ENCODE assay signal across 8 mouse cellular contexts in genomic region chr10:59616522-59616921, GRCm38 (mm10). TPM values are rescaled to one million over a fixed set of nuclear protein-coding genes. Genes with fewer than 3 reads are reported as not detected.
DNase-seq lines count a peak whose midpoint lies in the region; ATAC-seq lines count a peak whose summit lies in the region.

Gene Mcu, minus strand, starts transcription at chr10:59616692.

- ATAC-seq in frontal cortex, adult (ENCODE audit: low TSS enrichment), result peak; percentile 94
- peak; percentile 100 for ATAC-seq in hindbrain, embryonic 11.5 days (ENCODE audit: low FRiP score)

- H3K36me3 ChIP-seq in hindbrain, embryonic 11.5 days (ENCODE audit: control insufficient read depth, insufficient read depth, low read length), result no peaks in the 10 kb centered on the region

- H3K4me3 ChIP-seq in hindbrain, embryonic 11.5 days (ENCODE audit: low read depth, low read length), result peak within 1 kb of the TSS; percentile 82

- peak within 1 kb of the TSS; percentile 92 for H3K9ac ChIP-seq in hindbrain, embryonic 11.5 days (ENCODE audit: low read depth, low read length)

- H3K4me2 ChIP-seq in hindbrain, embryonic 11.5 days (replicated peaks; ENCODE audit: low read depth, low read length), result peak within 1 kb of the TSS; percentile 52

- peak; percentile 84 for DNase-seq in MEL-GATA-1-ER (ENCODE audit: extremely low read depth, low read depth)
- DNase-seq in cerebellum, adult 8-10 months, result peak; percentile 97
- DNase-seq in hindbrain, embryonic 11.5 days (ENCODE audit: low spot score), result peak; percentile 97
- peak; percentile 97 for DNase-seq in layer of hippocampus, postnatal 10 days (ENCODE audit: low spot score in 2 of 2)
- peak; percentile 97 for DNase-seq in lung, postnatal 10 days
- peak; percentile 96 for DNase-seq in ovary, postnatal 36 days (ENCODE audit: low spot score)
- peak; percentile 96 for DNase-seq in thymus, postnatal 25 days

- 0 out of 2 replicates have a peak, but pooled peaks cover 4% of the 10 kb centered on the region for H3K4me1 ChIP-seq in hindbrain, embryonic 11.5 days (replicated peaks; ENCODE audit: control insufficient read depth, insufficient read depth, low read length)

- H3K27me3 ChIP-seq in hindbrain, embryonic 11.5 days (ENCODE audit: control insufficient read depth, insufficient read depth, low read length), result no peaks in the 10 kb centered on the region

- no peaks in the 10 kb centered on the region for H3K9me3 ChIP-seq in hindbrain, embryonic 11.5 days (ENCODE audit: control insufficient read depth, low read length)

- under 1% methylated on average over 30 of the region's 36 CpGs for WGBS in hindbrain, embryonic 11.5 days

- peak within 1 kb of the TSS; percentile 70; the same call in 1 of the 2 replicates for H3K27ac ChIP-seq in hindbrain, embryonic 11.5 days (ENCODE audit: low read depth, low read length)

RNA-seq across cellular contexts. Expression of gene Mcu, which starts in this region (rescaled TPM):
- 21.8 and 24.7 TPM in 2 replicates for polyA plus RNA-seq in hindbrain, embryonic 11.5 days (2014; fragmentation: Nextera tagmentation; extraction: Ambion mirVana)
- 10 to 100 TPM; 57.8 to 62.1 TPM for total RNA-seq in layer of hippocampus, postnatal 10 days (2021)

Comparison
In these comparisons a context has a peak if more than half of its experiments do, and no peak if none do; other contexts are left out.
1. Peak in every context shown above with its lines: DNase-seq, ATAC-seq, H3K4me3 ChIP-seq and H3K27ac ChIP-seq.